Mouse (Mus musculus): ENCODE data around the gene Dnase2b. TPM values are rescaled to one million over a fixed set of nuclear protein-coding genes. Genes with fewer than 3 reads are reported as not detected.

Dnase2b gene
- polyA plus RNA-seq, 1 experiment from 2014 or later: 4.8 TPM

DNA sequence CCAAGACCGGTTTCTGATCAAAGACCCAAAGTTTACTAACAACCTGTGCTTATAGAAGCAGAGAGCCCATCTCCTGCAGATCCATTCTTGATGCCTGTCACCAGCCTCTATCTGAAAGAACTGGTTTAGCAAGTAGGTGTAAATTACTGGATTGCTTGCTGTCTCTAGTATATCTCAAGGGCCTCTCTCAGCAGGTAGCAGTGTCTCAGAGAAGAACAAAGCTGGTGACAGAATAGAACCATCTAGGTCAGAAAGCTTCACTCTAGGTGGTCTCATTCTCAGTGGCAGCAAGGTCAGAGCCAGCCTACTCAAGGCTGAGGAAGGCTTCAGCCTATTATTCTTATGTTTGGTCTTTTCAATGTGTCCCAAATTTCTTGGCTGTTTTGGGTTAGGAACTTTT is 71.8 kb downstream of the Dnase2b start:
- no peaks in the 10 kb centered on the region for H3K36me3 ChIP-seq (ENCODE audit: control insufficient read depth, insufficient read depth)
- no peak overlapping the region for H3K27ac ChIP-seq (ENCODE audit: low read length)
- H3K4me1 ChIP-seq (ENCODE audit: control insufficient read depth, low read depth, low read length): no peaks in the 10 kb centered on the region
- ATAC-seq (ENCODE audit: low read depth): no peak
- H3K27me3 ChIP-seq (ENCODE audit: control insufficient read depth, insufficient read depth, low read depth, low read length): no peaks in the 10 kb centered on the region
- H3K9ac ChIP-seq (ENCODE audit: low read depth, low read length): no peak overlapping the region
- 26% methylated on average over 1 of the region's 1 CpGs for WGBS (ENCODE audit: insufficient replicate concordance)
- no peaks in the 10 kb centered on the region for H3K9me3 ChIP-seq (replicated peaks; ENCODE audit: control insufficient read depth, low read length)
- no peak overlapping the region for H3K4me2 ChIP-seq (ENCODE audit: low read depth, low read length)
- H3K4me3 ChIP-seq (ENCODE audit: low read depth, low read length): no peak overlapping the region

DNA sequence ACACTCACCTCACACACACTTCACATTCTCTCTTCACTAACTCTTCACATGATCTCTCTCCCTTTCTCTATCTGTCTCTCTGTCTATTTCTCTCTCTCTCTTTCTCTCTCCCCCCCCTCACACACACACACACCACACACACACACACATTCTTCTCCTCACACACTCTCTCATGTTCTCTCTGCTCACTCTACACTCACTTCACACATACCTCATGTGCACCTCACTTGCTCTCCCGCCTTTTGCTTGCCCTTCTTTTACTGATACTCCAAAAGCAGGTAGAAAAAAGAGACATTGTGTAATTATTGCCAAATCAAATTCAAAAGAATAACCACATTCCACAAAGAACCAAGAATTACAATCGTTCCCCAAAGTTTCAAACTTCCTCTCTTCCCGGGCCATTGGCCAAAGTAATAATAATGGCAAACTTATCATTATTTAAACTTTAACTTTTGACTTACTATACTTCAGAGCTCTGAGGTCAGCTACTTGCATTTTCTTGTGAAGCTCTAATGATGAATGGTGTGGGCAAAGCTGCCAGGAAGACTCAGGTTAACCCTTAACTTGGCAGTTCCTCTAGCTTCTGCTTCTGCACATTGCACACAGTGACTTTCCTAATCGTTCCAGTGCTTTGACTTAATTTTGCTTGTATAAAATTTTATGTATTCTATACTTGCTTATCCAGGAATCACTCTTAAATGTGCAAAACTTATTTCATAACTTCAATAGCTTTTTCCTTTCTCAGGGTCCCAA is 74.7 kb downstream of the Dnase2b start:
- H3K9me3 ChIP-seq (replicated peaks; ENCODE audit: control insufficient read depth, low read length): no peaks in the 10 kb centered on the region
- no peaks in the 10 kb centered on the region for H3K4me1 ChIP-seq (ENCODE audit: control insufficient read depth, low read depth, low read length)
- ATAC-seq (ENCODE audit: low read depth): no peak
- H3K27me3 ChIP-seq (ENCODE audit: control insufficient read depth, insufficient read depth, low read depth, low read length): no peaks in the 10 kb centered on the region
- H3K4me2 ChIP-seq (ENCODE audit: low read depth, low read length): no peak overlapping the region
- no peaks in the 10 kb centered on the region for H3K36me3 ChIP-seq (ENCODE audit: control insufficient read depth, insufficient read depth)
- no peak overlapping the region for H3K9ac ChIP-seq (ENCODE audit: low read depth, low read length)
- WGBS (ENCODE audit: insufficient replicate concordance): 34% methylated on average over 4 of the region's 4 CpGs
- H3K27ac ChIP-seq (ENCODE audit: low read length): no peak overlapping the region
- no peak overlapping the region for H3K4me3 ChIP-seq (ENCODE audit: low read depth, low read length)

DNA sequence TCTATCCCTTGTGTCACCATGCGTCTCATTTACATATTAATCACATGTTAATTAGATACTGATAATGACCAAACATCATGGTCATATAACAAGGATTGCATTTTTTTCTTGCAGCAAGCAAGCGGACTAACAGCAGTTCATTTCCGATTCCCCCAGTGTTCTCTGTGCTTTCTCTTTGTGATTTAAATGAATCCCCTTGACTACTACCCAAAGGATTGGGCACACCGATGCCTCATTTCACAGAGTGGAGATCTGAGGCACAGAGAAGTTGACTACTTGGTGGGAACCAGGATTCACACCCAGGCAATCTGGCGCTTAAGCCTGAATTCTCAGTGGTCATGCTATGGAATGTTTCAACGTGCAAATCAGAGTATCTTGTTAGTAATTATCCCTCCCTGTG is 80.4 kb downstream of the Dnase2b start:
- no peak overlapping the region for H3K4me2 ChIP-seq (ENCODE audit: low read depth, low read length)
- no peak overlapping the region for H3K27ac ChIP-seq (ENCODE audit: low read length)
- H3K27me3 ChIP-seq (ENCODE audit: control insufficient read depth, insufficient read depth, low read depth, low read length): no peaks in the 10 kb centered on the region
- no peaks in the 10 kb centered on the region for H3K9me3 ChIP-seq (replicated peaks; ENCODE audit: control insufficient read depth, low read length)
- 53% methylated on average over 6 of the region's 6 CpGs for WGBS (ENCODE audit: insufficient replicate concordance)
- no peak overlapping the region for H3K9ac ChIP-seq (ENCODE audit: low read depth, low read length)
- H3K4me1 ChIP-seq (ENCODE audit: control insufficient read depth, low read depth, low read length): no peaks in the 10 kb centered on the region
- no peak for ATAC-seq (ENCODE audit: low read depth)
- H3K4me3 ChIP-seq (ENCODE audit: low read depth, low read length): no peak overlapping the region
- H3K36me3 ChIP-seq (ENCODE audit: control insufficient read depth, insufficient read depth): no peaks in the 10 kb centered on the region

Other genes with a start within 250 kb of the Dnase2b start
- gene Ssx2ip, start 211.0 kb downstream of the Dnase2b start, polyA plus RNA-seq (2015; fragmentation: Nextera tagmentation; extraction: Ambion mirVana): 60.7 and 67.5 TPM in 2 replicates
- gene Ctbs, start 165.8 kb downstream of the Dnase2b start, polyA plus RNA-seq (2015; fragmentation: Nextera tagmentation; extraction: Ambion mirVana): 6.2 and 7.2 TPM in 2 replicates
- 1.0 and 1.1 TPM in 2 replicates for gene Spata1, start 115.8 kb downstream of the Dnase2b start, polyA plus RNA-seq (2015; fragmentation: Nextera tagmentation; extraction: Ambion mirVana)
- gene Gng5, start 115.8 kb downstream of the Dnase2b start, polyA plus RNA-seq (2015; fragmentation: Nextera tagmentation; extraction: Ambion mirVana): 573 and 596 TPM in 2 replicates
- 24.6 and 25.0 TPM in 2 replicates for gene Rpf1, start 94.2 kb downstream of the Dnase2b start, polyA plus RNA-seq (2015; fragmentation: Nextera tagmentation; extraction: Ambion mirVana)
- 97.0 and 121 TPM in 2 replicates for gene Uox, start 45.2 kb downstream of the Dnase2b start, polyA plus RNA-seq (2015; fragmentation: Nextera tagmentation; extraction: Ambion mirVana)
- not detected in 2 replicates for gene 4930503B20Rik, start 35.7 kb upstream of the Dnase2b start, polyA plus RNA-seq (2015; fragmentation: Nextera tagmentation; extraction: Ambion mirVana)
- 0.25 and 0.37 TPM in 2 replicates for gene Samd13, start 70.0 kb upstream of the Dnase2b start, polyA plus RNA-seq (2015; fragmentation: Nextera tagmentation; extraction: Ambion mirVana)
- gene Prkacb, start 197.4 kb upstream of the Dnase2b start, polyA plus RNA-seq (2015; fragmentation: Nextera tagmentation; extraction: Ambion mirVana): 12.4 and 12.6 TPM in 2 replicates
- 0.48 and 0.54 TPM in 2 replicates for gene Ttll7, start 236.8 kb upstream of the Dnase2b start, polyA plus RNA-seq (2015; fragmentation: Nextera tagmentation; extraction: Ambion mirVana)

All from liver, embryonic 16.5 days (tissue).